Mouse (Mus musculus): ENCODE data around the gene Rgsl1. TPM values are rescaled to one million over a fixed set of nuclear protein-coding genes. Genes with fewer than 3 reads are reported as not detected.

Rgsl1 gene
- 1.5 TPM in 2 replicates for polyA plus RNA-seq (2012; rRNA removed)

DNA sequence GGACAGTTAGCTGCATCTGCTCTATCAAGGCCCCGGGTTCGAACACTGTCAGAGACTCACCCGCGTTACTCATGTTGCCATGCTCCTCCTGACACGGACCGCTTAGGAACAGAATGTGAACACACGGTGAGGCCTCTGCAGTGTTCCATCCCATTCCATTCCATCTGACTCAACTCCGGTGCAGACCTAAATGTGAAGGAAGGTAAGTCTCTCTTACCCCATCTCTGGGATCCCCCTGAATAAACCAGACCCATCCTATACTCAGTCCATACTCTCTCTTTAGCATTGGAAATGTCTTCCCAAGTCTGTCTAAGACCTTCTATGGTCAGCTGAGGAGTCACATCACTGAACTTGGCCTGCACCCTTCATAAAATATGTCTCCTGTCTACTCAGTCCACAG lies at the start of gene Rgsl1:
Gene Rgsl1 (minus strand): TSS at position 101 of the 400 bp plus-strand sequence.

DNA sequence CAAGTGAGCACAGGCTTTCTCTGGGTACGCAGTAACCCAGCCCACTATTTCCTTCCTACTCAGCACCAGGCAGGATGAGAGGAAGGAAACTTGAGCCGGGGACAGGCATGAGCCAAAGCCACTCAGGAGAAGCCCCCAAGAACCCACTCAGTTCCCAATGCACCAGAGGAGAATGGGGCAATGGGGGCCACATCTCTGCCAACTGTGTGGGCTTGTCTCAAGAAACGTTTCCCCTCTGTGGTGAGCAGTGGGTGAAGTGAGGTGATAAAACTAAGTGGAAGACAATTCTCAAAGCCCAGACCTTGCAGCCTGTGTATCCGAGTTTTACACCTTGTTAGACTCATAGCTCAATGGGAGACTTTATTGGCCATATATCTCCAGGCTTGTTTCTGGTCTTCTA lies 47.5 kb upstream of the Rgsl1 start, which contains the start of gene Teddm1a:
Gene Teddm1a (plus strand): TSS at position 301 of the 400 bp plus-strand sequence.

DNA sequence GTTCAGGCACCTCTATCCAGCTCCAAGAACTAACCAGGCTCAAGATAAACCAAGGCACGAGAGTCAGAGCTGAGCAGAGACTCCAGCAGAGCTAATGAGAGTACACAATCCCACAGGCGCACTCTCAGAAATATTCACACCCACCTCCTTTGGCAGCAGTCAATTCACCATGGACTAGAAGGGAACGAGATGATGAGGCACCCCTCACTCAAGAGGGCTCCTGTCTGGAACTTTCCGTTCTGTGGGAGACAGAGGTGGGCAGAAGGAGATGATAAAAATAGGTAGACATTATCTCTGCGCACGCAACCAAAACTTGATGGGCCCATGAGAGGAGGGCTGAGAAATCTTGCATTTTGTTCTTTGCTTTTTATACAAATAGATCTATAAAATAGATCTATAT lies 30.1 kb upstream of the Rgsl1 start, which contains the start of gene Teddm1b:
Gene Teddm1b (plus strand): TSS at position 301 of the 400 bp plus-strand sequence.

DNA sequence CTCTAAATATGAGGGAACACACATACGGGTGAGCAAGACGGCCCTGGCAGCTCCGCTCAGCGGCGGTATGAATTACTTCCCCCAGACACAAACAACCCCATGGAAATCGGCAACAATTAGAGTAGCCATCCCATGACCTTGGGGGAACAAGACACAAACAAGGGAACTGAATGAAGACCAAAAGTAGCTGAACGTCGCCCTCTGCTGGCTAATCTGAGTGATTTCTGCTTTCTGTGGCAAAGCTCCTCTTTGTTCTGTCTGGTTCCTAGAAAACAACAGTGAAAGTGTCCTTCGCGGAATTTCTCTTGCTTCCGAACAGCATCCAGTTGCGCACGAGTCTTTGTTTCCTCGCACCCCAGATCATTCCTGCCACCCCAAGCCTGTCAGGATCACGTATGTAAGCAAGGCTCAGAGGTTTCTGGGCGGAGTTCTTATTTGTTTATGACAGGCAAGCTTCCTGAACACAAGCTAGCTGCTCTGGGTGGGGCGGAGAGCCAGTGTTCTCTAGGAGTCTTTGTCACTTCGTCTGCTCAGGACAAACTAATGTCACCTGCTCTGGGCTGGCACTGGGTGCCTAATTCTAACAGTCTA lies 94.6 kb downstream of the Rgsl1 start, which contains the start of gene Rnasel:
Gene Rnasel (plus strand): TSS at position 216 of the 591 bp plus-strand sequence.

DNA sequence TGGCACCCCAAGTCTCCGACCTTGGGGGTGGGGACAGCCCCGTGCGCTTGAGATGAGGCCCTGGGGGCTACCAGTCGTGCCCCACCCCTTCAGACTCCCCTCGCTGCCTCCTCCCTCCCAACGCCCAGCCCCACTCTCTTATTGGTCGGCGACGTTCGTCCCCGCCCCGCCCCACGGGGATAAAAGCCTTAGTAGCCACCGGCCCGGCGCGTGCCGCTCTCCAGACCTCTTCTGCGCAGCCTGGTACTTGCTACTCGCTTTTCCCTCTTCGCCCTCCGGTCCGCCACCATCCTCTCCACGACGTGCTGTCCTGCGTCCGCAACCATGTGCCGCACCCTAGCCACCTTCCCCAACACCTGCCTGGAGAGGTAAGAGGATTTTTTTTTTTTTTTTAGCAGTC lies 103.8 kb downstream of the Rgsl1 start, which contains the start of gene Rgs16:
Gene Rgs16 (plus strand): TSS at position 205 of the 400 bp plus-strand sequence.

Other genes with a start within 250 kb of the Rgsl1 start
- 34.3 and 39.1 TPM in 2 replicates for gene Rgs8, start 191.1 kb downstream of the Rgsl1 start, polyA plus RNA-seq (2012; rRNA removed)
- gene Rgs16, start 103.8 kb downstream of the Rgsl1 start, polyA plus RNA-seq (2012; rRNA removed): 17.6 and 18.9 TPM in 2 replicates
- 57.5 and 61.0 TPM in 2 replicates for gene Rnasel, start 94.7 kb downstream of the Rgsl1 start, polyA plus RNA-seq (2012; rRNA removed)
- gene Teddm1b, start 30.2 kb upstream of the Rgsl1 start, polyA plus RNA-seq (2012; rRNA removed): 0.01 TPM in 1 of 2 replicates, not detected in the other
- 0.04 TPM in 1 of 2 replicates, not detected in the other for gene Teddm1a, start 47.6 kb upstream of the Rgsl1 start, polyA plus RNA-seq (2012; rRNA removed)
- 210 and 229 TPM in 2 replicates for gene Glul, start 55.8 kb upstream of the Rgsl1 start, polyA plus RNA-seq (2012; rRNA removed)
- gene Teddm2, start 56.1 kb upstream of the Rgsl1 start, polyA plus RNA-seq (2012; rRNA removed): 2.1 and 2.2 TPM in 2 replicates